In the genomic region with DNA sequence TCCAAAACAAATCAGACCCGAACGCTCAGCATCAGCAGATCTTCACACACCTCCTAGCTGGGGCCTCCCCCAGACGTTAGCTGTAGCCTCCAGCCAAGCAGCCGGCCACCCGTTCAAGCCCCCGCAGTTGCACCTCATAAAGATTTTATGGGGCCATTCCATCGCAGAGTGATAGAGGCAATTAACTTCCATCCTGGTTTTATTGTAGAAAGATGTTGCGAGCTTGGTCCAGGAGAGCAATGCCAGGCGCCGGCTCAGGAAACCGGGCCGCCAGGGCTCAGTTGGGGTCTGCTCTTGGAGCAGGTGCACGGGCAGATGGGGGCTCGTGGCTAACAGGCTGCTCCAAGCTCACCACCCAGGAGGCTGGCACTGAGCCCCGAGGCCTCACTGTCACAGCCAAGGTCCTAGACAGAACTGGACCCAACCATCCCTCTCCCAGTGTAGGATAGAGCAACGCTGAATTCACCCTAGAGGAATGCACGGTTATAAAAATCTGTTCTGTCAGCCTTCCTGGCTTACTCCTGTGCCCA, we compare ENCODE assay signal across 11 mouse cellular contexts. TPM values are rescaled to one million over a fixed set of nuclear protein-coding genes. Genes with fewer than 3 reads are reported as not detected.
DNase-seq lines count a peak whose midpoint lies in the region; ATAC-seq lines count a peak whose summit lies in the region.
"Had no signal": no experiment of that assay in that cellular context is flagged by ENCODE, and none has a peak within 500 bp of the region (broad histone marks: within the 10 kb centered on the region; RNA-seq: fewer than 3 reads in every experiment).

No protein-coding gene starts in this region.

- peaks cover 6% of the 10 kb centered on the region; the same call in 1 of the 2 replicates for H3K27me3 ChIP-seq in kidney, embryonic 15.5 days
- H3K27me3 ChIP-seq in forebrain, embryonic 16.5 days (replicated peaks; ENCODE audit: control insufficient read depth, insufficient read depth, low read length): no peaks in the 10 kb centered on the region
- H3K27me3 ChIP-seq in neural tube, embryonic 13.5 days: 0 out of 2 replicates have a peak, but pooled peaks cover 3% of the 10 kb centered on the region
- no peaks in the 10 kb centered on the region for H3K27me3 ChIP-seq in liver, embryonic 11.5 days (replicated peaks; ENCODE audit: control insufficient read depth, insufficient read depth, low read length)
- H3K27me3 ChIP-seq: liver, embryonic 15.5 days had no signal

- H3K9ac ChIP-seq in kidney, embryonic 15.5 days: no peak overlapping the region
- no peak overlapping the region for H3K9ac ChIP-seq in forebrain, embryonic 16.5 days (replicated peaks; ENCODE audit: low read depth, low read length)
- H3K9ac ChIP-seq in neural tube, embryonic 13.5 days: no peak overlapping the region
- no peak overlapping the region for H3K9ac ChIP-seq in liver, embryonic 11.5 days (ENCODE audit: low read depth, low read length)
- H3K9ac ChIP-seq: liver, embryonic 15.5 days had no signal

- no peak overlapping the region for H3K4me3 ChIP-seq in kidney, embryonic 15.5 days (replicated peaks)
- H3K4me3 ChIP-seq in forebrain, embryonic 16.5 days (replicated peaks; ENCODE audit: low read length): no peak overlapping the region
- H3K4me3 ChIP-seq in neural tube, embryonic 13.5 days: no peak overlapping the region
- no peak overlapping the region for H3K4me3 ChIP-seq in liver, embryonic 11.5 days (ENCODE audit: low read depth, low read length)
- H3K4me3 ChIP-seq: liver, embryonic 15.5 days had no signal

- no peak overlapping the region for H3K27ac ChIP-seq in kidney, embryonic 15.5 days
- peak overlapping the region; percentile 20; the same call in 1 of the 2 replicates for H3K27ac ChIP-seq in forebrain, embryonic 16.5 days (ENCODE audit: low read length)
- H3K27ac ChIP-seq in neural tube, embryonic 13.5 days (replicated peaks): peak overlapping the region; percentile 79
- no peak overlapping the region for H3K27ac ChIP-seq in liver, embryonic 11.5 days (ENCODE audit: low read depth, low read length)
- H3K27ac ChIP-seq: liver, embryonic 15.5 days had no signal

- DNase-seq in kidney, adult 11 months: no peak
- peak; percentile 61 for DNase-seq in retina, postnatal 1 day
- DNase-seq in retina, embryonic 14.5 days (ENCODE audit: low spot score): no peak
- no peak for DNase-seq in spleen, adult 12 weeks (ENCODE audit: low spot score)
- no peak for DNase-seq in liver, embryonic 11.5 days (ENCODE audit: low spot score)
- DNase-seq: heart, adult 18-20 months had no signal

- H3K4me1 ChIP-seq in kidney, embryonic 15.5 days: peaks cover 15% of the 10 kb centered on the region; the same call in 1 of the 2 replicates
- H3K4me1 ChIP-seq in forebrain, embryonic 16.5 days (replicated peaks; ENCODE audit: control insufficient read depth, insufficient read depth, low read length): peaks cover 13% of the 10 kb centered on the region
- peaks cover 19% of the 10 kb centered on the region for H3K4me1 ChIP-seq in neural tube, embryonic 13.5 days (replicated peaks)
- no peaks in the 10 kb centered on the region for H3K4me1 ChIP-seq in liver, embryonic 11.5 days (replicated peaks; ENCODE audit: control insufficient read depth, insufficient read depth, low read length)
- H3K4me1 ChIP-seq: liver, embryonic 15.5 days had no signal

- peaks cover 12% of the 10 kb centered on the region; the same call in 1 of the 2 replicates for H3K9me3 ChIP-seq in kidney, embryonic 15.5 days (replicated peaks)
- peaks cover 4% of the 10 kb centered on the region; the same call in 1 of the 2 replicates for H3K9me3 ChIP-seq in forebrain, embryonic 16.5 days (ENCODE audit: control insufficient read depth, low read length)
- H3K9me3 ChIP-seq in neural tube, embryonic 13.5 days: peaks cover 5% of the 10 kb centered on the region; the same call in 1 of the 2 replicates
- H3K9me3 ChIP-seq in liver, embryonic 11.5 days (ENCODE audit: control insufficient read depth, low read length): peaks cover 4% of the 10 kb centered on the region; the same call in 1 of the 2 replicates

- WGBS in kidney, embryonic 15.5 days: 6% methylated on average over 17 of the region's 17 CpGs
- 38% methylated on average over 17 of the region's 17 CpGs for WGBS in forebrain, embryonic 16.5 days
- 10% methylated on average over 17 of the region's 17 CpGs for WGBS in neural tube, embryonic 13.5 days
- 78% methylated on average over 17 of the region's 17 CpGs for WGBS in liver, embryonic 11.5 days

- H3K36me3 ChIP-seq in kidney, embryonic 15.5 days: no peaks in the 10 kb centered on the region
- no peaks in the 10 kb centered on the region for H3K36me3 ChIP-seq in forebrain, embryonic 16.5 days (ENCODE audit: control insufficient read depth, insufficient read depth)
- H3K36me3 ChIP-seq in neural tube, embryonic 13.5 days: no peaks in the 10 kb centered on the region
- no peaks in the 10 kb centered on the region for H3K36me3 ChIP-seq in liver, embryonic 11.5 days (ENCODE audit: control insufficient read depth, insufficient read depth, low read length)
- H3K36me3 ChIP-seq: liver, embryonic 15.5 days had no signal

- peak overlapping the region; percentile 28; the same call in 1 of the 2 replicates for H3K4me2 ChIP-seq in kidney, embryonic 15.5 days
- H3K4me2 ChIP-seq in forebrain, embryonic 16.5 days (ENCODE audit: low read length): no peak overlapping the region
- peak overlapping the region; percentile 36 for H3K4me2 ChIP-seq in neural tube, embryonic 13.5 days
- H3K4me2 ChIP-seq in liver, embryonic 11.5 days: no peak overlapping the region
- H3K4me2 ChIP-seq: liver, embryonic 15.5 days had no signal

- peak; percentile 56; the same call in 1 of the 2 replicates for ATAC-seq in kidney, embryonic 15.5 days (replicated peaks; ENCODE audit: low FRiP score)
- peak; percentile 92 for ATAC-seq in forebrain, embryonic 16.5 days
- peak; percentile 93 for ATAC-seq in neural tube, embryonic 13.5 days (ENCODE audit: low read depth)
- no peak for ATAC-seq in liver, embryonic 11.5 days (replicated peaks; ENCODE audit: low FRiP score)
- ATAC-seq: intestine, embryonic 16.5 days had no signal

RNA-seq across cellular contexts. Expression of a gene that starts 25.9 kb away (rescaled TPM):
- polyA plus RNA-seq in kidney, embryonic 15.5 days (2015; fragmentation: Nextera tagmentation; extraction: Ambion mirVana): 10.2 and 12.8 TPM in 2 replicates
- polyA plus RNA-seq in forebrain, embryonic 16.5 days (2015; fragmentation: Nextera tagmentation; extraction: Ambion mirVana): 29.2 and 31.4 TPM in 2 replicates
- 20.9 and 22.0 TPM in 2 replicates for polyA plus RNA-seq in neural tube, embryonic 13.5 days (2015; fragmentation: Nextera tagmentation; extraction: Ambion mirVana)
- polyA plus RNA-seq in liver, embryonic 11.5 days (2014; fragmentation: Nextera tagmentation; extraction: Ambion mirVana): 1.8 and 2.1 TPM in 2 replicates

Comparison
In these comparisons a context has a peak if more than half of its experiments do, and no peak if none do; other contexts are left out.
1. H3K27ac ChIP-seq: peak in forebrain, embryonic 16.5 days (single experiment) and neural tube, embryonic 13.5 days (single experiment); none in kidney, embryonic 15.5 days (single experiment) and liver, embryonic 11.5 days (single experiment).
2. H3K4me2 ChIP-seq: peak in kidney, embryonic 15.5 days (single experiment) and neural tube, embryonic 13.5 days (single experiment); none in forebrain, embryonic 16.5 days (single experiment) and liver, embryonic 11.5 days (single experiment).